ENCODE assay signal across 12 mouse cellular contexts in the genomic region with DNA sequence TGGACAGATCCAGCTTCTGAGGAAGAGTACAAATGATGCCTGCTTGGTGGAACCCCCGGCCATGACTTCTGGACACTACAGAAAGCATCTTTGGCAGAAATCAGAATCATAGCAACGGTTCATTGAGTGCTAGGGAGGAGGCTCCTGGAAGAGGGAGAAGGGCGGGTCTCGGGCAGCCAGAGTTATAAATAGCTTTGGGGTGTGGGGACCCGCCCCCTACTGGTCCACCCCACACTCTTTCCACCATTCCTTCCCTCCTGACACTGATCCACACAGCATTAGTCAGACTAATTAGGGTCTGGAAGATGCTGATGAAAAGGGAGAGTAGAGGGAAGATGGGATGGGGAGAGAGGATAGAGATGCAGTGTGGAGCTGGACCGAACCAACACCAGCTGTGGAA. TPM values are rescaled to one million over a fixed set of nuclear protein-coding genes. Genes with fewer than 3 reads are reported as not detected.
DNase-seq lines count a peak whose midpoint lies in the region; ATAC-seq and TF ChIP-seq lines count a peak whose summit lies in the region.
"Had no signal": no experiment of that assay in that cellular context is flagged by ENCODE, and none has a peak within 500 bp of the region (broad histone marks: within the 10 kb centered on the region; RNA-seq: fewer than 3 reads in every experiment).

No protein-coding gene starts in this region.

- H3K9ac ChIP-seq in forebrain, embryonic 12.5 days, result peak overlapping the region; percentile 25; the same call in 1 of the 2 replicates
- H3K9ac ChIP-seq in forebrain, embryonic 13.5 days, result no peak overlapping the region; the same call in 1 of the 2 replicates
- peak overlapping the region; percentile 48; the same call in 1 of the 2 replicates for H3K9ac ChIP-seq in lung, embryonic 16.5 days (ENCODE audit: low read length)

- 38% methylated on average over 6 of the region's 6 CpGs for WGBS in forebrain, embryonic 12.5 days
- WGBS in forebrain, embryonic 13.5 days, result 52% methylated on average over 6 of the region's 6 CpGs
- WGBS in lung, embryonic 16.5 days, result 18% methylated on average over 6 of the region's 6 CpGs
- 20% methylated on average over 6 of the region's 6 CpGs for WGBS in olfactory bulb, adult 2 months

- no peak overlapping the region for H3K4me2 ChIP-seq in forebrain, embryonic 12.5 days
- no peak overlapping the region for H3K4me2 ChIP-seq in forebrain, embryonic 13.5 days
- peak overlapping the region; percentile 37 for H3K4me2 ChIP-seq in lung, embryonic 16.5 days (ENCODE audit: low read depth, low read length)

- TF ChIP-seq POLR2A in olfactory bulb, adult 2 months (IDR thresholded peaks at IDR 0.05; ENCODE audit: insufficient read depth, low read depth, low read length), result no peak

- ATAC-seq in forebrain, embryonic 12.5 days (ENCODE audit: low FRiP score), result no peak
- no peak for ATAC-seq in forebrain, embryonic 13.5 days
- ATAC-seq in lung, embryonic 16.5 days (ENCODE audit: low read depth), result no peak

- TF ChIP-seq CTCF in olfactory bulb, adult 2 months (IDR thresholded peaks at IDR 0.05; ENCODE audit: insufficient read depth, low read depth, low read length), result no peak

- no peak for DNase-seq in lung, postnatal 36 days
- DNase-seq in induced T-regulatory cell, adult 2 months (ENCODE audit: low read depth), result peak; percentile 71
- DNase-seq in left cerebral cortex, postnatal 10 days (ENCODE audit: extremely low spot score in 1 of 2, low spot score in 2 of 2), result no peak
- DNase-seq in ovary, postnatal 36 days (ENCODE audit: low spot score), result no peak

- intact Hi-C loops in left cerebral cortex, postnatal 10 days (cut with DNase I), result no loop called here

- no peaks in the 10 kb centered on the region for H3K27me3 ChIP-seq in forebrain, embryonic 12.5 days
- H3K27me3 ChIP-seq in forebrain, embryonic 13.5 days, result no peaks in the 10 kb centered on the region
- no peaks in the 10 kb centered on the region for H3K27me3 ChIP-seq in lung, embryonic 16.5 days (ENCODE audit: control insufficient read depth, insufficient read depth, low read depth, low read length)

- peaks cover 37% of the 10 kb centered on the region for H3K4me1 ChIP-seq in forebrain, embryonic 12.5 days
- peaks cover 38% of the 10 kb centered on the region for H3K4me1 ChIP-seq in forebrain, embryonic 13.5 days
- peaks cover 36% of the 10 kb centered on the region for H3K4me1 ChIP-seq in lung, embryonic 16.5 days (replicated peaks; ENCODE audit: control insufficient read depth, insufficient read depth, low read length)
- peaks cover 28% of the 10 kb centered on the region for H3K4me1 ChIP-seq in olfactory bulb, adult 2 months (ENCODE audit: control insufficient read depth, insufficient read depth, low read length)

- no peak overlapping the region for H3K4me3 ChIP-seq in forebrain, embryonic 12.5 days (replicated peaks)
- no peak overlapping the region for H3K4me3 ChIP-seq in forebrain, embryonic 13.5 days
- H3K4me3 ChIP-seq in lung, embryonic 16.5 days (ENCODE audit: low read length), result no peak overlapping the region
- peak overlapping the region; percentile 26 for H3K4me3 ChIP-seq in olfactory bulb, adult 2 months (ENCODE audit: insufficient read depth, low read depth, low read length)

- H3K9me3 ChIP-seq in forebrain, embryonic 12.5 days, result no peaks in the 10 kb centered on the region
- H3K9me3 ChIP-seq in forebrain, embryonic 13.5 days (replicated peaks), result no peaks in the 10 kb centered on the region
- no peaks in the 10 kb centered on the region for H3K9me3 ChIP-seq in lung, embryonic 16.5 days (ENCODE audit: control insufficient read depth, low read length)

- H3K36me3 ChIP-seq in forebrain, embryonic 12.5 days (replicated peaks), result peaks cover 20% of the 10 kb centered on the region
- peaks cover 28% of the 10 kb centered on the region for H3K36me3 ChIP-seq in forebrain, embryonic 13.5 days (ENCODE audit: poor library complexity, severe bottlenecking)
- H3K36me3 ChIP-seq in lung, embryonic 16.5 days (ENCODE audit: control insufficient read depth, insufficient read depth, low read length), result peaks cover 7% of the 10 kb centered on the region

- no peak overlapping the region for H3K27ac ChIP-seq in forebrain, embryonic 12.5 days
- no peak overlapping the region for H3K27ac ChIP-seq in forebrain, embryonic 13.5 days
- peak overlapping the region; percentile 50; the same call in 1 of the 2 replicates for H3K27ac ChIP-seq in lung, embryonic 16.5 days (ENCODE audit: low read length)
- peak overlapping the region; percentile 85 for H3K27ac ChIP-seq in olfactory bulb, adult 2 months (ENCODE audit: insufficient read depth, low read depth, low read length)

RNA-seq across cellular contexts. Expression of gene Arhgef1, which starts 3.8 kb away (rescaled TPM):
- 68.3 and 73.5 TPM in 2 replicates for polyA plus RNA-seq in forebrain, embryonic 12.5 days (2016; fragmentation: Nextera tagmentation; extraction: Ambion mirVana)
- 54.2 and 54.9 TPM in 2 replicates for polyA plus RNA-seq in forebrain, embryonic 13.5 days (2015; fragmentation: Nextera tagmentation; extraction: Ambion mirVana)
- polyA plus RNA-seq in lung, embryonic 16.5 days (2015; fragmentation: Nextera tagmentation; extraction: Ambion mirVana), result 119 and 126 TPM in 2 replicates
- polyA plus RNA-seq in olfactory bulb, adult 2 months (2012; ENCODE audit: insufficient read depth, insufficient read length, low replicate concordance, missing spikeins), result 291 and 636 TPM in 2 replicates
- total RNA-seq in left cerebral cortex, postnatal 10 days (2021), result 10 to 100 TPM; 88.1 to 89.2 TPM

RNA-seq across cellular contexts. Expression of gene Cd79a, which starts 9.4 kb away (rescaled TPM):
- polyA plus RNA-seq in forebrain, embryonic 12.5 days (2016; fragmentation: Nextera tagmentation; extraction: Ambion mirVana), result 0.22 TPM in 1 of 2 replicates, not detected in the other
- polyA plus RNA-seq in forebrain, embryonic 13.5 days (2015; fragmentation: Nextera tagmentation; extraction: Ambion mirVana), result 0.18 TPM in 1 of 2 replicates, not detected in the other
- 0.62 and 0.78 TPM in 2 replicates for polyA plus RNA-seq in lung, embryonic 16.5 days (2015; fragmentation: Nextera tagmentation; extraction: Ambion mirVana)
- not detected in 2 replicates for polyA plus RNA-seq in olfactory bulb, adult 2 months (2012; ENCODE audit: insufficient read depth, insufficient read length, low replicate concordance, missing spikeins)
- total RNA-seq in left cerebral cortex, postnatal 10 days (2021), result under 1 TPM; 0.30 TPM

RNA-seq across cellular contexts. Expression of gene Rps19, which starts 22.4 kb away (rescaled TPM):
- 1,399 and 1,518 TPM in 2 replicates for polyA plus RNA-seq in forebrain, embryonic 12.5 days (2016; fragmentation: Nextera tagmentation; extraction: Ambion mirVana)
- polyA plus RNA-seq in forebrain, embryonic 13.5 days (2015; fragmentation: Nextera tagmentation; extraction: Ambion mirVana), result 1,732 and 1,934 TPM in 2 replicates
- 2,580 and 2,777 TPM in 2 replicates for polyA plus RNA-seq in lung, embryonic 16.5 days (2015; fragmentation: Nextera tagmentation; extraction: Ambion mirVana)
- 1,132 TPM in 1 of 2 replicates, not detected in the other for polyA plus RNA-seq in olfactory bulb, adult 2 months (2012; ENCODE audit: insufficient read depth, insufficient read length, low replicate concordance, missing spikeins)
- 100 to 1,000 TPM; 577 to 615 TPM for total RNA-seq in left cerebral cortex, postnatal 10 days (2021)

RNA-seq across cellular contexts. Expression of gene Dmrtc2, which starts 36.7 kb away (rescaled TPM):
- polyA plus RNA-seq in forebrain, embryonic 12.5 days (2016; fragmentation: Nextera tagmentation; extraction: Ambion mirVana), result 0.24 TPM in 1 of 2 replicates, not detected in the other
- polyA plus RNA-seq in forebrain, embryonic 13.5 days (2015; fragmentation: Nextera tagmentation; extraction: Ambion mirVana), result 0.10 and 0.13 TPM in 2 replicates
- not detected in 2 replicates for polyA plus RNA-seq in lung, embryonic 16.5 days (2015; fragmentation: Nextera tagmentation; extraction: Ambion mirVana)
- polyA plus RNA-seq in olfactory bulb, adult 2 months (2012; ENCODE audit: insufficient read depth, insufficient read length, low replicate concordance, missing spikeins), result not detected in 2 replicates
- total RNA-seq in left cerebral cortex, postnatal 10 days (2021), result not detected
- total RNA-seq: heart, postnatal 10 days; layer of hippocampus, postnatal 25 days had no signal
- polyA plus RNA-seq: C2C12 had no signal

RNA-seq across cellular contexts. Expression of gene Lypd4, which starts 36.8 kb away (rescaled TPM):
- polyA plus RNA-seq in forebrain, embryonic 12.5 days (2016; fragmentation: Nextera tagmentation; extraction: Ambion mirVana), result not detected in 2 replicates
- polyA plus RNA-seq in forebrain, embryonic 13.5 days (2015; fragmentation: Nextera tagmentation; extraction: Ambion mirVana), result not detected in 2 replicates
- not detected in 2 replicates for polyA plus RNA-seq in lung, embryonic 16.5 days (2015; fragmentation: Nextera tagmentation; extraction: Ambion mirVana)
- not detected in 2 replicates for polyA plus RNA-seq in olfactory bulb, adult 2 months (2012; ENCODE audit: insufficient read depth, insufficient read length, low replicate concordance, missing spikeins)
- total RNA-seq in left cerebral cortex, postnatal 10 days (2021), result not detected
- total RNA-seq: heart, postnatal 10 days; layer of hippocampus, postnatal 25 days had no signal
- polyA plus RNA-seq: brain, embryonic 14.5 days; C2C12 had no signal

Comparison
In these comparisons a context has a peak if more than half of its experiments do, and no peak if none do; other contexts are left out.
1. H3K27ac ChIP-seq: peak in lung, embryonic 16.5 days (single experiment) and olfactory bulb, adult 2 months (single experiment); none in forebrain, embryonic 12.5 days (single experiment) and forebrain, embryonic 13.5 days (single experiment).